Mouse (Mus musculus) urinary bladder, postnatal 14 days (tissue): Measurements from ENCODE around the gene Krr1.
"Not testable (repeated sequence)": the region's sequence is repeated elsewhere in the genome, so short reads cannot be mapped to it uniquely, and the experiment has no call there.

Experiments
- DNase-seq: peaks from one replicate; pipeline ENCODE4 v3.0.0; 2021; ENCODE audit warnings: low spot score

The Krr1 gene

GRCm38 (mm10) chr10:111977584-111977983 lies 5.1 kb downstream of the Krr1 start:
- peak; percentile 53 for DNase-seq

GRCm38 (mm10) chr10:111983070-111983469 lies 10.6 kb downstream of the Krr1 start:
- DNase-seq, result no peak

GRCm38 (mm10) chr10:111986453-111986852 lies 14.0 kb downstream of the Krr1 start:
- no peak for DNase-seq

GRCm38 (mm10) chr10:111995803-111996548 lies 23.5 kb downstream of the Krr1 start:
- peak; percentile 48 for DNase-seq

- peak; percentile 16 for DNase-seq
Observed at GRCm38 (mm10) chr10:111996549-111996904, 24.1 kb downstream of the Krr1 start.

GRCm38 (mm10) chr10:111996911-111997347 lies 24.5 kb downstream of the Krr1 start:
- no peak for DNase-seq

GRCm38 (mm10) chr10:111997671-111998070 lies 25.2 kb downstream of the Krr1 start:
- no peak for DNase-seq

- no peak for DNase-seq
Observed at GRCm38 (mm10) chr10:111999765-112000164, 27.3 kb downstream of the Krr1 start.

GRCm38 (mm10) chr10:112000568-112000967 lies 28.1 kb downstream of the Krr1 start:
- DNase-seq, result no peak

GRCm38 (mm10) chr10:112001350-112001749 lies 28.9 kb downstream of the Krr1 start:
- DNase-seq, result no peak

- no peak for DNase-seq
Observed at GRCm38 (mm10) chr10:112001756-112002520, 29.5 kb downstream of the Krr1 start.

- DNase-seq, result no peak
Observed at GRCm38 (mm10) chr10:112002544-112003215, 30.2 kb downstream of the Krr1 start, which contains the start of gene Glipr1. Glipr1 (minus strand) TSS chr10:112002631.

- not testable (repeated sequence) for DNase-seq
Observed at GRCm38 (mm10) chr10:112009511-112009910, 37.0 kb downstream of the Krr1 start.

- no peak for DNase-seq
Observed at GRCm38 (mm10) chr10:112023585-112023984, 51.1 kb downstream of the Krr1 start.

- DNase-seq, result not testable (repeated sequence)
Observed at GRCm38 (mm10) chr10:112028689-112029088, 56.2 kb downstream of the Krr1 start.
